Mouse (Mus musculus) C2C12 (cell line): ENCODE measurements around the gene Tspan4.

Source experiments
- CEBPB ChIP-seq: IDR thresholded peaks from one replicate; pipeline ENCODE4 v1.6.1; 2011; ENCODE audit warnings: low read depth, mild to moderate bottlenecking, control low read depth, moderate library complexity
- CTCF ChIP-seq: IDR thresholded peaks from one replicate; pipeline ENCODE4 v1.5.1; 2011; ENCODE audit not compliant: control insufficient read depth, insufficient read depth, insufficient read length
- FOSL1 ChIP-seq: IDR thresholded peaks from one replicate; pipeline ENCODE4 v1.8.0; 2011; ENCODE audit warnings: mild to moderate bottlenecking, low read length; ENCODE audit not compliant: poor library complexity, insufficient read depth, severe bottlenecking
- MAX ChIP-seq: IDR thresholded peaks from one replicate; pipeline ENCODE4 v1.6.1; 2011; ENCODE audit warnings: mild to moderate bottlenecking, control low read depth
- MYOD1 ChIP-seq: IDR thresholded peaks from one replicate; pipeline ENCODE4 v1.6.1; 2011; ENCODE audit warnings: low read depth; ENCODE audit not compliant: control insufficient read depth, insufficient read length
- MYOG ChIP-seq: IDR thresholded peaks from one replicate; pipeline ENCODE4 v1.6.1; 2011; ENCODE audit not compliant: control insufficient read depth, insufficient read length; ENCODE audit errors: extremely low read depth
- USF1 ChIP-seq: IDR thresholded peaks from one replicate; pipeline ENCODE4 v1.6.1; 2011; ENCODE audit warnings: low read depth, mild to moderate bottlenecking, control low read depth, moderate library complexity

GRCm38 (mm10) chr7:141475011-141475804 lies at the start of gene Tspan4, which contains the start of gene Polr2l:
- TF ChIP-seq CTCF (no peak), MYOD1 (no peak), USF1 (no peak), MAX (no peak), CEBPB (no peak), FOSL1 (no peak), MYOG (no peak)
